Mouse (Mus musculus) intestine, embryonic 14.5 days (tissue): ENCODE results near the gene Mettl22. TPM values are rescaled to one million over a fixed set of nuclear protein-coding genes. Genes with fewer than 3 reads are reported as not detected.
A peak's percentile ranks its signal among the peaks of the same experiment; 100 is the strongest.

Source experiments
- ATAC-seq: fragments of 200-750 bp; cut with Nextera tagmentation; replicated peaks from 2 replicates; pipeline ENCODE4 v1.8.0; 2017; ENCODE audit warnings: low read depth, moderate number of reproducible peaks, moderate TSS enrichment, moderate library complexity; ENCODE audit not compliant: low FRiP score, low TSS enrichment
- DNase-seq: peaks from one replicate; pipeline ENCODE4 v3.0.0-alpha.2; 2018; ENCODE audit warnings: low spot score
- H3K27ac ChIP-seq: fragments of 300-500 bp; sonication (generic); 2 replicates; pipeline ENCODE4 v1.5.1; 2014; ENCODE audit warnings: low read depth, mild to moderate bottlenecking, control low read depth
- H3K27me3 ChIP-seq: fragments of 300-500 bp; sonication (generic); replicated peaks from 2 replicates; pipeline ENCODE4 v1.6.1; 2014; ENCODE audit warnings: low read length, control low read depth; ENCODE audit not compliant: control insufficient read depth, insufficient read depth
- H3K36me3 ChIP-seq: fragments of 300-500 bp; sonication (generic); 2 replicates; pipeline ENCODE4 v1.6.1; 2014; ENCODE audit warnings: low read length, control low read depth; ENCODE audit not compliant: control insufficient read depth, insufficient read depth
- H3K4me1 ChIP-seq: fragments of 300-500 bp; sonication (generic); replicated peaks from 2 replicates; pipeline ENCODE4 v1.6.1; 2014; ENCODE audit warnings: low read length, control low read depth, mixed read lengths; ENCODE audit not compliant: control insufficient read depth, insufficient read depth
- H3K4me2 ChIP-seq: fragments of 300-500 bp; sonication (generic); 2 replicates; pipeline ENCODE4 v1.6.1; 2014; ENCODE audit warnings: low read length
- H3K4me3 ChIP-seq: fragments of 300-500 bp; sonication (generic); 2 replicates; pipeline ENCODE4 v1.5.1; 2014; ENCODE audit warnings: low read depth, low read length, control low read depth, mixed read lengths
- H3K9ac ChIP-seq: fragments of 300-500 bp; sonication (generic); 2 replicates; pipeline ENCODE4 v1.6.1; 2014; ENCODE audit warnings: mild to moderate bottlenecking, low read length
- H3K9me3 ChIP-seq: fragments of 300-500 bp; sonication (generic); 2 replicates; pipeline ENCODE4 v1.6.1; 2016; ENCODE audit warnings: low read length, control low read depth; ENCODE audit not compliant: control insufficient read depth
- WGBS: fragments of 180-500 bp; shearing (Covaris S2); extraction: QIAGEN DNeasy Blood & Tissue Kit; methylation state at CpG from one replicate; pipeline ENCODE4 v1.1.7; 2014; 5-methylcytosine and 5-hydroxymethylcytosine counted together
- polyA plus RNA-seq: library from polyadenylated mRNA; unstranded; fragments of >200 nt; fragmentation: Nextera tagmentation; extraction: Ambion mirVana; gene quantifications from 2 replicates; pipeline ENCODE4 v1.2.1, GENCODE M21; 2014

The Mettl22 gene
- polyA plus RNA-seq, result 21.0 and 24.5 TPM in 2 replicates

GRCm38 (mm10) chr16:8470603-8471481, at the start of gene Mettl22:
TSS of gene Mettl22 (plus strand) at chr16:8470788.
- peak; percentile 99 for ATAC-seq
- H3K4me2 ChIP-seq, result peak within 1 kb of the TSS; percentile 68
- whole genome bisulfite sequencing, result under 1% methylated on average over 48 of the region's 48 CpGs
- no peaks in the 10 kb centered on the region for H3K27me3 ChIP-seq
- peaks cover 7% of the 10 kb centered on the region; the same call in 1 of the 2 replicates for H3K4me1 ChIP-seq
- 0 out of 2 replicates have a peak, but pooled peaks cover 4% of the 10 kb centered on the region for H3K36me3 ChIP-seq
- H3K9ac ChIP-seq, result peak within 1 kb of the TSS; percentile 74
- H3K27ac ChIP-seq, result peak within 1 kb of the TSS; percentile 78
- DNase-seq, result peak; percentile 92
- peak within 1 kb of the TSS; percentile 46 for H3K4me3 ChIP-seq
- no peaks in the 10 kb centered on the region for H3K9me3 ChIP-seq

GRCm38 (mm10) chr16:8420842-8421241, 49.7 kb upstream of the Mettl22 start:
- no peaks in the 10 kb centered on the region for H3K9me3 ChIP-seq
- WGBS, result 85% methylated on average over 4 of the region's 4 CpGs
- no peaks in the 10 kb centered on the region for H3K4me1 ChIP-seq
- H3K36me3 ChIP-seq, result no peaks in the 10 kb centered on the region
- ATAC-seq, result no peak
- H3K27me3 ChIP-seq, result peaks cover 40% of the 10 kb centered on the region
- no peak overlapping the region for H3K4me3 ChIP-seq
- H3K27ac ChIP-seq, result no peak overlapping the region
- no peak overlapping the region for H3K9ac ChIP-seq
- no peak overlapping the region for H3K4me2 ChIP-seq
- DNase-seq, result no peak

- 36% methylated on average over 7 of the region's 7 CpGs for WGBS
These were observed 46.9 kb upstream of the Mettl22 start for GRCm38 (mm10) chr16:8423626-8424114.

GRCm38 (mm10) chr16:8424161-8424970, 46.2 kb upstream of the Mettl22 start:
- Histone ChIP-seq H3K9ac (no peak overlapping the region), H3K4me3 (peak overlapping the region; percentile 21), H3K36me3 (no peaks in the 10 kb centered on the region), H3K4me1 (no peaks in the 10 kb centered on the region), H3K27ac (no peak overlapping the region), H3K4me2 (peak overlapping the region; percentile 46), H3K27me3 (peaks cover 57% of the 10 kb centered on the region), H3K9me3 (no peaks in the 10 kb centered on the region)
- DNase-seq, result no peak
- WGBS, result 3% methylated on average over 42 of the region's 43 CpGs
- ATAC-seq, result no peak

More at GRCm38 (mm10) chr16:8423626-8424114, 46.9 kb upstream of the Mettl22 start:
- Histone ChIP-seq H3K9ac (no peak overlapping the region), H3K4me2 (no peak overlapping the region), H3K4me3 (no peak overlapping the region), H3K9me3 (no peaks in the 10 kb centered on the region), H3K27ac (no peak overlapping the region), H3K36me3 (no peaks in the 10 kb centered on the region), H3K4me1 (no peaks in the 10 kb centered on the region), H3K27me3 (peaks cover 57% of the 10 kb centered on the region)
- ATAC-seq (no peak), DNase-seq (peak; percentile 44)

- DNase-seq (no peak), ATAC-seq (no peak)
- H3K4me3 ChIP-seq, result peak within 1 kb of the TSS; percentile 21
- no peak within 1 kb of the TSS for H3K9ac ChIP-seq
- no peaks in the 10 kb centered on the region for H3K9me3 ChIP-seq
- peaks cover 57% of the 10 kb centered on the region for H3K27me3 ChIP-seq
- H3K4me2 ChIP-seq, result peak within 1 kb of the TSS; percentile 46
- WGBS, result 1% methylated on average over 16 of the region's 16 CpGs
- no peaks in the 10 kb centered on the region for H3K4me1 ChIP-seq
- H3K27ac ChIP-seq, result no peak within 1 kb of the TSS
- H3K36me3 ChIP-seq, result no peaks in the 10 kb centered on the region
These were observed 45.6 kb upstream of the Mettl22 start, which contains the start of gene Tmem114 for GRCm38 (mm10) chr16:8424971-8425330. TSS of gene Tmem114 (minus strand) at chr16:8425136.

- H3K27me3 ChIP-seq, result peaks cover 57% of the 10 kb centered on the region
These were observed 44.9 kb upstream of the Mettl22 start for GRCm38 (mm10) chr16:8425736-8426135.

GRCm38 (mm10) chr16:8429531-8429930, 41.1 kb upstream of the Mettl22 start:
- Histone ChIP-seq H3K36me3 (no peaks in the 10 kb centered on the region), H3K9me3 (no peaks in the 10 kb centered on the region), H3K27me3 (peaks cover 30% of the 10 kb centered on the region), H3K9ac (no peak overlapping the region), H3K4me1 (no peaks in the 10 kb centered on the region), H3K4me3 (no peak overlapping the region), H3K4me2 (no peak overlapping the region), H3K27ac (no peak overlapping the region)
- WGBS, result 74% methylated on average over 4 of the region's 4 CpGs
- DNase-seq (no peak), ATAC-seq (no peak)

More at GRCm38 (mm10) chr16:8425736-8426135, 44.9 kb upstream of the Mettl22 start:
- DNase-seq, result no peak
- Histone ChIP-seq H3K4me3 (no peak overlapping the region), H3K9me3 (no peaks in the 10 kb centered on the region), H3K4me2 (no peak overlapping the region), H3K27ac (no peak overlapping the region), H3K9ac (no peak overlapping the region), H3K36me3 (no peaks in the 10 kb centered on the region), H3K4me1 (no peaks in the 10 kb centered on the region)
- 84% methylated on average over 5 of the region's 5 CpGs for WGBS
- no peak for ATAC-seq

- no peak for DNase-seq
- Histone ChIP-seq H3K4me1 (no peaks in the 10 kb centered on the region), H3K27ac (no peak overlapping the region), H3K36me3 (no peaks in the 10 kb centered on the region), H3K4me2 (no peak overlapping the region), H3K9me3 (no peaks in the 10 kb centered on the region), H3K4me3 (no peak overlapping the region), H3K9ac (no peak overlapping the region), H3K27me3 (0 out of 2 replicates have a peak, but pooled peaks cover 1% of the 10 kb centered on the region)
- no peak for ATAC-seq
- 85% methylated on average over 3 of the region's 3 CpGs for WGBS
These were observed 38.0 kb upstream of the Mettl22 start for GRCm38 (mm10) chr16:8432616-8433015.
